Mouse (Mus musculus): ENCODE data around the gene Sema4b. TPM values are rescaled to one million over a fixed set of nuclear protein-coding genes. Genes with fewer than 3 reads are reported as not detected.
A peak's percentile ranks its signal among the peaks of the same experiment; 100 is the strongest.

Gene Sema4b
- polyA plus RNA-seq, 1 experiment from 2014 or later, result 24.7 TPM

GRCm38 (mm10) chr7:80179327-80179726 lies 7.3 kb upstream of the Sema4b start:
- WGBS, result 96% methylated on average over 6 of the region's 6 CpGs
- Histone ChIP-seq H3K9me3 (no peaks in the 10 kb centered on the region), H3K4me3 (no peak overlapping the region), H3K27me3 (no peaks in the 10 kb centered on the region), H3K9ac (replicated peaks) (no peak overlapping the region), H3K4me1 (no peaks in the 10 kb centered on the region), H3K27ac (replicated peaks) (no peak overlapping the region), H3K4me2 (replicated peaks) (no peak overlapping the region), H3K36me3 (no peaks in the 10 kb centered on the region)
- no peak for ATAC-seq (replicated peaks)

- H3K4me1 ChIP-seq, result no peaks in the 10 kb centered on the region
- no peaks in the 10 kb centered on the region for H3K9me3 ChIP-seq
- no peak overlapping the region for H3K27ac ChIP-seq (replicated peaks)
- no peak overlapping the region for H3K9ac ChIP-seq (replicated peaks)
- ATAC-seq (replicated peaks), result no peak
- 85% methylated on average over 6 of the region's 6 CpGs for WGBS
- no peak overlapping the region for H3K4me2 ChIP-seq (replicated peaks)
- H3K36me3 ChIP-seq, result no peaks in the 10 kb centered on the region
- H3K27me3 ChIP-seq, result no peaks in the 10 kb centered on the region
- H3K4me3 ChIP-seq, result no peak overlapping the region
Observed at GRCm38 (mm10) chr7:80179790-80180189, 6.9 kb upstream of the Sema4b start.

- Histone ChIP-seq H3K36me3 (no peaks in the 10 kb centered on the region), H3K4me2 (replicated peaks) (no peak overlapping the region), H3K4me3 (no peak overlapping the region), H3K27ac (replicated peaks) (no peak overlapping the region), H3K9ac (replicated peaks) (no peak overlapping the region), H3K9me3 (no peaks in the 10 kb centered on the region), H3K27me3 (no peaks in the 10 kb centered on the region), H3K4me1 (no peaks in the 10 kb centered on the region)
- no peak for ATAC-seq (replicated peaks)
- WGBS, result 69% methylated on average over 3 of the region's 3 CpGs
Observed at GRCm38 (mm10) chr7:80180202-80180601, 6.4 kb upstream of the Sema4b start.

GRCm38 (mm10) chr7:80181078-80181477 lies 5.6 kb upstream of the Sema4b start:
- Histone ChIP-seq H3K27me3 (no peaks in the 10 kb centered on the region), H3K4me2 (replicated peaks) (no peak overlapping the region), H3K36me3 (no peaks in the 10 kb centered on the region), H3K4me3 (no peak overlapping the region), H3K27ac (replicated peaks) (no peak overlapping the region), H3K4me1 (peaks cover 3% of the 10 kb centered on the region), H3K9me3 (no peaks in the 10 kb centered on the region), H3K9ac (replicated peaks) (no peak overlapping the region)
- 61% methylated on average over 2 of the region's 2 CpGs for WGBS
- no peak for ATAC-seq (replicated peaks)

GRCm38 (mm10) chr7:80182139-80182538 lies 4.5 kb upstream of the Sema4b start:
- Histone ChIP-seq H3K27ac (replicated peaks) (no peak overlapping the region), H3K9me3 (no peaks in the 10 kb centered on the region), H3K4me2 (replicated peaks) (no peak overlapping the region), H3K27me3 (no peaks in the 10 kb centered on the region), H3K9ac (replicated peaks) (no peak overlapping the region), H3K36me3 (no peaks in the 10 kb centered on the region), H3K4me3 (no peak overlapping the region), H3K4me1 (peaks cover 10% of the 10 kb centered on the region)
- no peak for ATAC-seq (replicated peaks)

- H3K36me3 ChIP-seq, result no peaks in the 10 kb centered on the region
- WGBS, result 74% methylated on average over 1 of the region's 1 CpGs
- ATAC-seq (replicated peaks), result no peak
- H3K27ac ChIP-seq (replicated peaks), result no peak overlapping the region
- no peak overlapping the region for H3K4me2 ChIP-seq (replicated peaks)
- peaks cover 23% of the 10 kb centered on the region for H3K4me1 ChIP-seq
- H3K9me3 ChIP-seq, result no peaks in the 10 kb centered on the region
- H3K27me3 ChIP-seq, result no peaks in the 10 kb centered on the region
- no peak overlapping the region for H3K9ac ChIP-seq (replicated peaks)
- no peak overlapping the region for H3K4me3 ChIP-seq
Observed at GRCm38 (mm10) chr7:80183466-80183865, 3.2 kb upstream of the Sema4b start.

- ATAC-seq (replicated peaks), result no peak
- Histone ChIP-seq H3K4me2 (replicated peaks) (no peak overlapping the region), H3K4me3 (no peak overlapping the region), H3K9me3 (no peaks in the 10 kb centered on the region), H3K36me3 (no peaks in the 10 kb centered on the region), H3K9ac (replicated peaks) (no peak overlapping the region), H3K27me3 (no peaks in the 10 kb centered on the region), H3K27ac (replicated peaks) (no peak overlapping the region), H3K4me1 (peaks cover 28% of the 10 kb centered on the region)
- WGBS, result 21% methylated on average over 5 of the region's 5 CpGs
Observed at GRCm38 (mm10) chr7:80183969-80184368, 2.7 kb upstream of the Sema4b start.

GRCm38 (mm10) chr7:80184551-80184950 lies 2.1 kb upstream of the Sema4b start:
- 85% methylated on average over 4 of the region's 4 CpGs for whole genome bisulfite sequencing

GRCm38 (mm10) chr7:80184968-80185367 lies 1.7 kb upstream of the Sema4b start:
- H3K27me3 ChIP-seq, result no peaks in the 10 kb centered on the region
- no peaks in the 10 kb centered on the region for H3K36me3 ChIP-seq
- no peak for ATAC-seq (replicated peaks)
- no peak overlapping the region for H3K27ac ChIP-seq (replicated peaks)
- H3K4me1 ChIP-seq, result peaks cover 37% of the 10 kb centered on the region
- H3K9ac ChIP-seq (replicated peaks), result no peak overlapping the region
- no peak overlapping the region for H3K4me3 ChIP-seq
- WGBS, result 71% methylated on average over 6 of the region's 6 CpGs
- no peak overlapping the region for H3K4me2 ChIP-seq (replicated peaks)
- no peaks in the 10 kb centered on the region for H3K9me3 ChIP-seq

More at GRCm38 (mm10) chr7:80184551-80184950, 2.1 kb upstream of the Sema4b start:
- H3K9me3 ChIP-seq, result no peaks in the 10 kb centered on the region
- no peak overlapping the region for H3K9ac ChIP-seq (replicated peaks)
- H3K4me2 ChIP-seq (replicated peaks), result no peak overlapping the region
- no peak overlapping the region for H3K4me3 ChIP-seq
- no peaks in the 10 kb centered on the region for H3K27me3 ChIP-seq
- no peaks in the 10 kb centered on the region for H3K36me3 ChIP-seq
- H3K4me1 ChIP-seq, result peaks cover 34% of the 10 kb centered on the region
- no peak for ATAC-seq (replicated peaks)
- H3K27ac ChIP-seq (replicated peaks), result no peak overlapping the region

- H3K9me3 ChIP-seq, result no peaks in the 10 kb centered on the region
- ATAC-seq (replicated peaks), result no peak
- H3K36me3 ChIP-seq, result no peaks in the 10 kb centered on the region
- H3K4me1 ChIP-seq, result peaks cover 43% of the 10 kb centered on the region
- H3K27ac ChIP-seq (replicated peaks), result peak overlapping the region; percentile 85; the same call in 1 of the 2 replicates
- WGBS, result 18% methylated on average over 8 of the region's 8 CpGs
- H3K4me2 ChIP-seq (replicated peaks), result peak overlapping the region; percentile 63
- H3K4me3 ChIP-seq, result peak overlapping the region; percentile 67
- no peaks in the 10 kb centered on the region for H3K27me3 ChIP-seq
- peak overlapping the region; percentile 68; the same call in 1 of the 2 replicates for H3K9ac ChIP-seq (replicated peaks)
Observed at GRCm38 (mm10) chr7:80186021-80186420, 620 bp upstream of the Sema4b start.

- Histone ChIP-seq H3K4me3 (peak overlapping the region; percentile 67), H3K9ac (replicated peaks) (peak overlapping the region; percentile 68), H3K4me1 (peaks cover 58% of the 10 kb centered on the region), H3K9me3 (no peaks in the 10 kb centered on the region), H3K36me3 (no peaks in the 10 kb centered on the region), H3K27ac (replicated peaks) (peak overlapping the region; percentile 85), H3K4me2 (replicated peaks) (peak overlapping the region; percentile 63), H3K27me3 (no peaks in the 10 kb centered on the region)
- WGBS, result 24% methylated on average over 12 of the region's 12 CpGs
- no peak for ATAC-seq (replicated peaks)
Observed at GRCm38 (mm10) chr7:80187501-80187900, 860 bp downstream of the Sema4b start.

- H3K4me2 ChIP-seq (replicated peaks), result peak overlapping the region; percentile 14; the same call in 1 of the 2 replicates
- 37% methylated on average over 2 of the region's 2 CpGs for WGBS
- H3K9ac ChIP-seq (replicated peaks), result no peak overlapping the region
- peaks cover 66% of the 10 kb centered on the region for H3K4me1 ChIP-seq
- no peaks in the 10 kb centered on the region for H3K9me3 ChIP-seq
- H3K36me3 ChIP-seq, result no peaks in the 10 kb centered on the region
- peak overlapping the region; percentile 32 for H3K27ac ChIP-seq (replicated peaks)
- no peaks in the 10 kb centered on the region for H3K27me3 ChIP-seq
- no peak overlapping the region for H3K4me3 ChIP-seq
- ATAC-seq (replicated peaks), result no peak
Observed at GRCm38 (mm10) chr7:80188579-80189125, 2.0 kb downstream of the Sema4b start.
